Mouse (Mus musculus): Measurements from ENCODE around the gene Ank3. TPM values are rescaled to one million over a fixed set of nuclear protein-coding genes. Genes with fewer than 3 reads are reported as not detected.

The Ank3 gene
- total and polyA plus RNA-seq, 3 experiments = 3.2 to 6.7 TPM; not detected in 1

DNA sequence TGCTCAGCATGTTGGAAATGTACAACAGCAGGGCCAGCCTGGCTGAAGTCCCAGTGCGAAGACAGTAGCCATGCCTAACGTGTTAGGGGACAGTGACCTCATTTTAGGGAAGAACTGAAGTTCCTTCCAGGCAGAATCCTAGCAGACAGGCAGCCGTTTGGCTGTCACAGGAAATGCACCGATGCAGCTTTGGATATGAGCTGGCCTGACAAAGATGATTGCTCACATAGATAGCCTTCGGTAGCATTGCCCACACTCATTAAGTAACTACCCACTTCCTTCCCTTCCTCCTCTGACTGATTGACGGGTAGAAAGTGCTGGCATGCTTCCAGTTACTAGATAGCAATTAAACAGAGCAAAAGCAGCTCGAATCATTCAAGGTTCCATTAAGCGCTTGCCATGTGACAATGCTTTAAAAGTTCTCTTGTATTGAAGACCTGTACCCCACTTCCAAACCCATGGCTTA, 397.9 kb downstream of the Ank3 start:
- H3K27me3 ChIP-seq (ENCODE audit: control insufficient read depth in 1 of 2, insufficient read depth in 2 of 2, low read length in 2 of 2) = no peaks in the 10 kb centered on the region
- no peaks in the 10 kb centered on the region for H3K79me2 ChIP-seq (ENCODE audit: control insufficient read depth, insufficient read depth, low read length, poor library complexity)
- no peaks in the 10 kb centered on the region for H3K9me3 ChIP-seq (replicated peaks; ENCODE audit: insufficient read depth, low read length)
- DNase-seq (ENCODE audit: low read depth, low spot score) = peak; percentile 81
- TF ChIP-seq ETS1 (IDR thresholded peaks at IDR 0.05; ENCODE audit: low read depth, low read length) = peak; percentile 82
- TF ChIP-seq JUND (IDR thresholded peaks at IDR 0.05; ENCODE audit: low read depth, low read length) = no peak
- 0 out of 2 replicates have a peak, but pooled peaks have one; percentile 53 for TF ChIP-seq MYC (IDR thresholded peaks at IDR 0.05; ENCODE audit: low read depth, low read length)
- TF ChIP-seq SIN3A (IDR thresholded peaks at IDR 0.05; ENCODE audit: low read length) = 0 out of 2 replicates have a peak, but pooled peaks have one; percentile 37
- peak; percentile 70 for TF ChIP-seq MAX (IDR thresholded peaks at IDR 0.05; ENCODE audit: low read length)
- TF ChIP-seq RAD21 (IDR thresholded peaks at IDR 0.05; ENCODE audit: low read depth, low read length) = no peak
- peak; percentile 66; the same call in 1 of the 2 replicates for TF ChIP-seq MYB (IDR thresholded peaks at IDR 0.05; ENCODE audit: low read depth, low read length)
- no peak for TF ChIP-seq TAL1 (IDR thresholded peaks at IDR 0.05; ENCODE audit: low read length)
- no peak for TF ChIP-seq UBTF (IDR thresholded peaks at IDR 0.05; ENCODE audit: borderline replicate concordance, insufficient read depth, low read depth, low read length)
- no peak for TF ChIP-seq MAZ (IDR thresholded peaks at IDR 0.05; ENCODE audit: low read depth, low read length)
- peak; percentile 85 for TF ChIP-seq GATA1 (IDR thresholded peaks at IDR 0.05; ENCODE audit: low read depth, low read length)
- 0 out of 2 replicates have a peak, but pooled peaks have one; percentile 20 for TF ChIP-seq TBP (IDR thresholded peaks at IDR 0.05; ENCODE audit: low read depth, low read length)
- 0 out of 2 replicates have a peak, but pooled peaks have one; percentile 36 for TF ChIP-seq USF1 (IDR thresholded peaks at IDR 0.05; ENCODE audit: low read depth, low read length)
- TF ChIP-seq TCF12 (IDR thresholded peaks at IDR 0.05; ENCODE audit: low read depth, low read length) = peak; percentile 38
- TF ChIP-seq ELF1 (IDR thresholded peaks at IDR 0.05; ENCODE audit: low read depth, low read length) = 0 out of 2 replicates have a peak, but pooled peaks have one; percentile 33
- TF ChIP-seq ZKSCAN1 (IDR thresholded peaks at IDR 0.05; ENCODE audit: low read depth, low read length) = no peak
- TF ChIP-seq NRF1 (IDR thresholded peaks at IDR 0.05; ENCODE audit: insufficient read depth, low read depth, low read length, poor library complexity, severe bottlenecking) = no peak
- peak; percentile 52; the same call in 1 of the 2 replicates for TF ChIP-seq HCFC1 (IDR thresholded peaks at IDR 0.05; ENCODE audit: low read depth, low read length)
- no peak for TF ChIP-seq MEF2A (IDR thresholded peaks at IDR 0.05; ENCODE audit: extremely low read depth, insufficient replicate concordance, low read depth, low read length, poor library complexity, severe bottlenecking)
- TF ChIP-seq ZC3H11A (IDR thresholded peaks at IDR 0.05; ENCODE audit: low read depth, low read length) = no peak
- no peak for TF ChIP-seq POLR2AphosphoS5 (IDR thresholded peaks at IDR 0.05; ENCODE audit: borderline replicate concordance, low read depth, low read length)
- TF ChIP-seq EP300 (IDR thresholded peaks at IDR 0.05; ENCODE audit: low read depth in 1 of 2, low read length in 2 of 2) = peak; percentile 73 to 78
- peaks cover 0 to 9% of the 10 kb centered on the region in 2 experiments; a peak in 1 of 4 replicates for H3K36me3 ChIP-seq (ENCODE audit: control insufficient read depth in 1 of 2, insufficient read depth in 2 of 2, low read length in 2 of 2)
- peak overlapping the region in 1 of 2 experiments; percentile 4; a peak in 1 of 4 replicates for H3K4me3 ChIP-seq (ENCODE audit: control insufficient read depth in 1 of 2, insufficient read depth in 1 of 2, low read depth in 2 of 2, low read length in 2 of 2)
- peaks cover 6 to 14% of the 10 kb centered on the region in 2 experiments for H3K4me1 ChIP-seq (ENCODE audit: control insufficient read depth in 1 of 2, insufficient read depth in 2 of 2, low read length in 2 of 2)
- peak overlapping the region; percentile 44; the same call in 1 of the 2 replicates for H3K27ac ChIP-seq (ENCODE audit: control insufficient read depth, low read depth, low read length)
- peak overlapping the region; percentile 17; the same call in 1 of the 2 replicates for H3K9ac ChIP-seq (ENCODE audit: control insufficient read depth, low read depth, low read length, poor library complexity, severe bottlenecking)

Measured in MEL (cell line).